Mouse (Mus musculus) small intestine, adult 2 months (tissue): ENCODE measurements around the gene Hnf4a.

Experiments used
- CTCF ChIP-seq: fragments of 200-500 bp; IDR thresholded peaks from 2 replicates; pipeline ENCODE4 v1.5.1; 2012; ENCODE audit warnings: low read depth, mild to moderate bottlenecking, control low read depth, inconsistent platforms, low read length, moderate library complexity, mixed read lengths; ENCODE audit not compliant: insufficient replicate concordance, insufficient read length; ENCODE audit errors: extremely low read depth
- POLR2A ChIP-seq: fragments of 200-500 bp; IDR thresholded peaks from 2 replicates; pipeline ENCODE4 v1.6.1; 2012; ENCODE audit warnings: low read depth, mild to moderate bottlenecking, control low read depth, inconsistent platforms, low read length, moderate library complexity

- 0 out of 2 replicates have a peak, but pooled peaks have one; percentile 30 for TF ChIP-seq POLR2A
- TF ChIP-seq CTCF = no peak
Observed at GRCm38 (mm10) chr2:163575248-163575647, 68.6 kb downstream of the Hnf4a start.
